Mouse (Mus musculus) c-Kit-positive CD71-negative TER-119-negative erythroid progenitor cells, embryonic 14.5 days (primary cell): ENCODE data around the gene Cdkl4.
A peak's percentile ranks its signal among the peaks of the same experiment; 100 is the strongest.

Source experiments
- DNase-seq: peaks from one replicate; pipeline ENCODE4 v3.0.0-alpha.2; 2013; ENCODE audit warnings: low read depth

The Cdkl4 gene

GRCm38 (mm10) chr17:80480031-80480854 lies 97.4 kb downstream of the Cdkl4 start, which contains the start of gene Sos1:
Gene Sos1 (minus strand): TSS chr17:80480453.
- DNase-seq, result peak; percentile 92

DNA sequence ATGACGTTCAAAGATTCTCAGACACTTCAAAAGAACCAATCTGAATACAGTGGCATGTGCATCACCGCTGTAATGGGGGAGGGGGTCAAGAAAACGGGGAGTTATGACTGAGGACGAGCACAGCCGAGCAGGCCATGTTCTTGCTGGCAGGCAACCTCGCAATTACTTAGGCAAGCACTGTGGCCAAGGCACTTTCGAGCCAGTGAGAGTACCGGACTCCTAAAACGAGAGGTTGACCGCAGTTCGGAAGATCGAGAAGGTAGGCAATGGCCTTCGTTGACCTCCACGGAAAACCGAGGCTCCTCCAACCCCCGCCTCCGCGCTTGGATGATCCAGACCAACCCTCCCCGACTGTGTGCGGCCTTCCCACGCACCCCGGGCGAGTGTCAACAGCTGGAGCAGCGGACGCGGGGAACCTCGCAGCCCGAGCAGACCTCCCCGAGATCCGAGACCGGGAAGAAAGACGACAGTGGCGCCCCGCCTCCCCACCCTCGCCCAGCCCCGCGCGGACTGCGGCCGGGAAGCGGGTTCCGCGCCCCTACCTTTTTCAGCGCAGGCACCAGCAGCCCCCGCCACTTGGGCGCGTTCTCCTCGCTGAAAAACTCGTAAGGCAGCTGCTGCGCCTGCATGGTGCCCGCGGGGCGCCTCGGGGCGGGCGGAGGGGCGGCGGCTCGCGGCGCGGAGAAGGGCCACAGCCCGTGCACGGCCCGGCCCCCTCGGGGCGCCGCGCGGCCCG lies 98.2 kb downstream of the Cdkl4 start:
- peak; percentile 41 for DNase-seq

- DNase-seq, result no peak
Measured at GRCm38 (mm10) chr17:80477679-80478078, 99.9 kb downstream of the Cdkl4 start.

GRCm38 (mm10) chr17:80476496-80476895 lies 101.1 kb downstream of the Cdkl4 start:
- DNase-seq, result no peak
